In the genomic region with DNA sequence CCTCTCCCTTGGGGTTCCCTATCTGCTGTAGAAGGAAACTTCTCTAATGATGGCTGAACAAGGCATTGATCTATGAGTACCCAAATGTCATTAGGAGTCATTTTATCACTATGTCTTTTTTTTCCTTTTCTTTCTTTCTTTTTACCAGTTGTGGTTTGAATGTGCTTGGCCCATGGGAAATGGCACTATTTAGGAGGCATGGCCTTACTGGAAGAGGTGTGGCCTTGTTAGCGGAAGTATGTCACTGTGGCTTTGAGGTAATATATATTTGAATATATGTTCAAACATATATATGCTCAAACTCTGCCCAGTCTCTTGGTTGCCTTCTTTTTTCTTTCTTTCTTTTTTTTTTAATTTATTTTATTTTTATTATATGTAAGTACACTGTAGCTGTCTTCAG, we compare ENCODE assay signal across 9 mouse cellular contexts. TPM values are rescaled to one million over a fixed set of nuclear protein-coding genes. Genes with fewer than 3 reads are reported as not detected.
DNase-seq lines count a peak whose midpoint lies in the region; ATAC-seq lines count a peak whose summit lies in the region.
"Had no signal": no experiment of that assay in that cellular context is flagged by ENCODE, and none has a peak within 500 bp of the region (broad histone marks: within the 10 kb centered on the region; RNA-seq: fewer than 3 reads in every experiment).

No protein-coding gene starts in this region.

- H3K9me3 ChIP-seq in lung, embryonic 15.5 days: no peaks in the 10 kb centered on the region
- no peaks in the 10 kb centered on the region for H3K9me3 ChIP-seq in intestine, embryonic 14.5 days (ENCODE audit: control insufficient read depth, low read length)
- H3K9me3 ChIP-seq in neural tube, embryonic 15.5 days (replicated peaks): no peaks in the 10 kb centered on the region
- H3K9me3 ChIP-seq: heart, embryonic 15.5 days had no signal

- H3K9ac ChIP-seq in lung, embryonic 15.5 days: no peak overlapping the region
- H3K9ac ChIP-seq in intestine, embryonic 14.5 days (ENCODE audit: low read length): no peak overlapping the region
- no peak overlapping the region for H3K9ac ChIP-seq in neural tube, embryonic 15.5 days (replicated peaks)

- 67% methylated on average over 1 of the region's 1 CpGs for WGBS in lung, embryonic 15.5 days
- 100% methylated on average over 1 of the region's 1 CpGs for WGBS in intestine, embryonic 14.5 days
- WGBS in neural tube, embryonic 15.5 days: 100% methylated on average over 1 of the region's 1 CpGs

- intact Hi-C loops in left cerebral cortex, postnatal 25 days (cut with DNase I): loop anchor here (5.0 kb wide), 1 partner anchor 56 kb away; no protein-coding TSS in a partner anchor

- DNase-seq in lung, postnatal 4 days: no peak
- no peak for DNase-seq in intestine, embryonic 14.5 days (ENCODE audit: low spot score)
- no peak for DNase-seq in left cerebral cortex, postnatal 25 days (ENCODE audit: low spot score in 2 of 2)
- DNase-seq in urinary bladder, adult 18-20 months (ENCODE audit: low spot score in 2 of 2): no peak
- no peak for DNase-seq in thymus, postnatal 25 days

- peak overlapping the region; percentile 96 for H3K4me2 ChIP-seq in lung, embryonic 15.5 days
- peak overlapping the region; percentile 75 for H3K4me2 ChIP-seq in intestine, embryonic 14.5 days (ENCODE audit: low read length)
- peak overlapping the region; percentile 92 for H3K4me2 ChIP-seq in neural tube, embryonic 15.5 days

- no peaks in the 10 kb centered on the region for H3K36me3 ChIP-seq in lung, embryonic 15.5 days
- no peaks in the 10 kb centered on the region for H3K36me3 ChIP-seq in intestine, embryonic 14.5 days (ENCODE audit: control insufficient read depth, insufficient read depth, low read length)
- H3K36me3 ChIP-seq in neural tube, embryonic 15.5 days: no peaks in the 10 kb centered on the region
- H3K36me3 ChIP-seq: heart, embryonic 15.5 days had no signal

- no peaks in the 10 kb centered on the region for H3K27me3 ChIP-seq in lung, embryonic 15.5 days
- no peaks in the 10 kb centered on the region for H3K27me3 ChIP-seq in intestine, embryonic 14.5 days (replicated peaks; ENCODE audit: control insufficient read depth, insufficient read depth, low read length)
- H3K27me3 ChIP-seq in neural tube, embryonic 15.5 days (replicated peaks): no peaks in the 10 kb centered on the region
- H3K27me3 ChIP-seq: heart, embryonic 15.5 days had no signal

- no peak overlapping the region for H3K27ac ChIP-seq in lung, embryonic 15.5 days
- H3K27ac ChIP-seq in brown adipose tissue, adult 24 weeks (replicated peaks; ENCODE audit: low read depth, low read length): 0 out of 2 replicates have a peak overlapping the region, but pooled peaks have one; percentile 13
- H3K27ac ChIP-seq in intestine, embryonic 14.5 days (ENCODE audit: low read depth): no peak overlapping the region
- H3K27ac ChIP-seq in neural tube, embryonic 15.5 days (replicated peaks): no peak overlapping the region

- no peak for ATAC-seq in lung, embryonic 15.5 days (ENCODE audit: borderline replicate concordance, extremely low read depth, low FRiP score, low TSS enrichment)
- no peak for ATAC-seq in intestine, embryonic 14.5 days (replicated peaks; ENCODE audit: low FRiP score, low TSS enrichment, low read depth)
- no peak for ATAC-seq in neural tube, embryonic 15.5 days (ENCODE audit: low FRiP score)

- peaks cover 17% of the 10 kb centered on the region for H3K4me1 ChIP-seq in lung, embryonic 15.5 days
- H3K4me1 ChIP-seq in brown adipose tissue, adult 24 weeks (ENCODE audit: control insufficient read depth, insufficient read depth, insufficient read length, low read length): peaks cover 7% of the 10 kb centered on the region; the same call in 1 of the 2 replicates
- no peaks in the 10 kb centered on the region; the same call in 1 of the 2 replicates for H3K4me1 ChIP-seq in intestine, embryonic 14.5 days (replicated peaks; ENCODE audit: control insufficient read depth, insufficient read depth, low read length)
- H3K4me1 ChIP-seq in neural tube, embryonic 15.5 days: peaks cover 24% of the 10 kb centered on the region

- peak overlapping the region; percentile 97; the same call in 1 of the 2 replicates for H3K4me3 ChIP-seq in lung, embryonic 15.5 days
- no peak overlapping the region for H3K4me3 ChIP-seq in brown adipose tissue, adult 24 weeks (ENCODE audit: insufficient read depth, low read depth, low read length)
- H3K4me3 ChIP-seq in intestine, embryonic 14.5 days (ENCODE audit: low read depth, low read length): no peak overlapping the region
- H3K4me3 ChIP-seq in neural tube, embryonic 15.5 days (replicated peaks): peak overlapping the region; percentile 77; the same call in 1 of the 2 replicates

RNA-seq across cellular contexts. Expression of a gene that starts 1.0 kb away (rescaled TPM):
- 8.3 TPM in 2 replicates for polyA plus RNA-seq in lung, embryonic 15.5 days (2015; fragmentation: Nextera tagmentation; extraction: Ambion mirVana)
- 13.4 and 14.6 TPM in 2 replicates for polyA plus RNA-seq in brown adipose tissue, adult 24 weeks (2012; ENCODE audit: insufficient read depth, insufficient read length, missing spikeins)
- 7.2 and 8.5 TPM in 2 replicates for polyA plus RNA-seq in intestine, embryonic 14.5 days (2014; fragmentation: Nextera tagmentation; extraction: Ambion mirVana)
- polyA plus RNA-seq in neural tube, embryonic 15.5 days (2015; fragmentation: Nextera tagmentation; extraction: Ambion mirVana): 8.2 and 8.9 TPM in 2 replicates
- 10 to 100 TPM; 16.5 to 17.4 TPM for total RNA-seq in left cerebral cortex, postnatal 25 days (2021)

RNA-seq across cellular contexts. Expression of a gene that starts 50.0 kb away (rescaled TPM):
- polyA plus RNA-seq in lung, embryonic 15.5 days (2015; fragmentation: Nextera tagmentation; extraction: Ambion mirVana): 17.0 and 17.3 TPM in 2 replicates
- polyA plus RNA-seq in brown adipose tissue, adult 24 weeks (2012; ENCODE audit: insufficient read depth, insufficient read length, missing spikeins): 3.8 and 6.9 TPM in 2 replicates
- polyA plus RNA-seq in intestine, embryonic 14.5 days (2014; fragmentation: Nextera tagmentation; extraction: Ambion mirVana): 23.8 and 24.8 TPM in 2 replicates
- polyA plus RNA-seq in neural tube, embryonic 15.5 days (2015; fragmentation: Nextera tagmentation; extraction: Ambion mirVana): 6.3 and 8.3 TPM in 2 replicates
- total RNA-seq in left cerebral cortex, postnatal 25 days (2021): 10 to 100 TPM in 1 of 2 experiments, 1 to 10 TPM in 1; 7.9 to 12.4 TPM

Comparison
In these comparisons a context has a peak if more than half of its experiments do, and no peak if none do; other contexts are left out.
1. H3K4me3 ChIP-seq: peak in lung, embryonic 15.5 days (single experiment) and neural tube, embryonic 15.5 days (single experiment); none in brown adipose tissue, adult 24 weeks (single experiment) and intestine, embryonic 14.5 days (single experiment).
2. Peak in every context shown above with its lines, with median percentiles within 50 percentile points of each other: H3K4me2 ChIP-seq.